8 mouse cellular contexts compared by ENCODE assay signal in the genomic region with DNA sequence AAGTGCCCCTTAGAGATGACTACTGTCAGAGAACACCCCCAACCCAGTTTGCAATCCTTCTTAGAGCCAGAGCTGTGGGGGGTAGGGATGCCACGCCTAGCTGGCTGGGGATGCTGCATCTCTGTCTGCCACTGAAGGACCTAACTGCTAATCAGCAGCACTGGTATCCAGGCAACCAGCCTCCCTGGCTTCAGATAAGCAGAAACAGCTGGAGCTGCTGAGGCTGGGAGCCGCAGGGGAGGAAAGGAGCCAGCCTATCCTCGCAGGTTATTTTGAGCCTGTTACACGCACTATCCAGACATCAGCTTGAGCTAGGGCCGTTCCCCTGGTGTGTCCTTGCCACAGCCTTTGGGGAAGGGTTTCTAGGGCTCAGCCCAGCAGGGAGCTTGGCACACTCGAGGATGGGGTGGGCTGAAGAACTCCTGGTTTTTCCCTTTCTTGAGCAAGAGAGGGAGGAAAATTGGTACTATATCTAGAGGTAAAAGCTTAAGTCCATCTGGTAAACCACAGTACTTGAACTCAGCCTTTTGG.
A peak's percentile ranks its signal among the peaks of the same experiment; 100 is the strongest.
DNase-seq lines count a peak whose midpoint lies in the region; ATAC-seq and TF ChIP-seq lines count a peak whose summit lies in the region.

No protein-coding gene starts in this region.

- peaks cover 75% of the 10 kb centered on the region for H3K4me1 ChIP-seq in hindbrain, embryonic 13.5 days (replicated peaks)
- H3K4me1 ChIP-seq in liver, embryonic 15.5 days (replicated peaks), result peaks cover 43% of the 10 kb centered on the region

- no peaks in the 10 kb centered on the region for H3K9me3 ChIP-seq in hindbrain, embryonic 13.5 days
- H3K9me3 ChIP-seq in liver, embryonic 15.5 days (replicated peaks), result no peaks in the 10 kb centered on the region

- ATAC-seq in hindbrain, embryonic 13.5 days (ENCODE audit: low FRiP score), result peak; percentile 90
- ATAC-seq in liver, embryonic 15.5 days (ENCODE audit: insufficient read depth), result peak; percentile 84

- WGBS in hindbrain, embryonic 13.5 days, result 2% methylated on average over 6 of the region's 6 CpGs
- WGBS in liver, embryonic 15.5 days (ENCODE audit: insufficient replicate concordance), result 13% methylated on average over 6 of the region's 6 CpGs

- H3K4me3 ChIP-seq in layer of hippocampus, adult 2 months, result no peak overlapping the region
- no peak overlapping the region for H3K4me3 ChIP-seq in hindbrain, embryonic 13.5 days
- no peak overlapping the region for H3K4me3 ChIP-seq in liver, embryonic 15.5 days (replicated peaks)

- no peaks in the 10 kb centered on the region for H3K36me3 ChIP-seq in hindbrain, embryonic 13.5 days
- H3K36me3 ChIP-seq in liver, embryonic 15.5 days (replicated peaks), result no peaks in the 10 kb centered on the region

- H3K27ac ChIP-seq in layer of hippocampus, adult 2 months, result peak overlapping the region; percentile 87
- peak overlapping the region; percentile 98 for H3K27ac ChIP-seq in hindbrain, embryonic 13.5 days
- H3K27ac ChIP-seq in liver, embryonic 15.5 days (replicated peaks), result peak overlapping the region; percentile 19; the same call in 1 of the 2 replicates

- H3K9ac ChIP-seq in hindbrain, embryonic 13.5 days, result peak overlapping the region; percentile 49; the same call in 1 of the 2 replicates
- no peak overlapping the region for H3K9ac ChIP-seq in liver, embryonic 15.5 days

- TF ChIP-seq CTCF in layer of hippocampus, adult 2 months (conservative IDR thresholded peaks at IDR 0.05), result no peak

- H3K27me3 ChIP-seq in hindbrain, embryonic 13.5 days, result no peaks in the 10 kb centered on the region
- H3K27me3 ChIP-seq in liver, embryonic 15.5 days, result no peaks in the 10 kb centered on the region

- peak overlapping the region; percentile 25; the same call in 1 of the 2 replicates for H3K4me2 ChIP-seq in hindbrain, embryonic 13.5 days
- H3K4me2 ChIP-seq in liver, embryonic 15.5 days, result peak overlapping the region; percentile 32; the same call in 1 of the 2 replicates

- peak in 1 of 2 experiments; percentile 53 for DNase-seq in layer of hippocampus, adult 2 months (ENCODE audit: low spot score in 2 of 2)
- no peak for DNase-seq in layer of hippocampus, adult 11-12 months (ENCODE audit: low spot score)
- peak; percentile 97 for DNase-seq in brain, adult 2 months (ENCODE audit: low read depth, low spot score)
- peak; percentile 67 to 82 for DNase-seq in frontal cortex, postnatal 14 days (ENCODE audit: low spot score in 2 of 2)
- DNase-seq in right cerebral cortex, postnatal 36 days (ENCODE audit: low spot score in 2 of 2), result peak; percentile 78 to 84
- DNase-seq in thymus, adult 18-20 months, result no peak

Comparison
In these comparisons a context has a peak if more than half of its experiments do, and no peak if none do; other contexts are left out.
1. DNase-seq: peak in brain, adult 2 months (single experiment), frontal cortex, postnatal 14 days (2 of 2) and right cerebral cortex, postnatal 36 days (2 of 2); none in layer of hippocampus, adult 11-12 months (single experiment) and thymus, adult 18-20 months (0 of 2).
2. H3K27ac ChIP-seq: peak in every context shown above with its lines; median percentile 98 in hindbrain, embryonic 13.5 days; 87 in layer of hippocampus, adult 2 months; 19 in liver, embryonic 15.5 days.